Mouse (Mus musculus): ENCODE results near the gene Slc7a5. TPM values are rescaled to one million over a fixed set of nuclear protein-coding genes. Genes with fewer than 3 reads are reported as not detected.

Slc7a5 gene
- polyA plus RNA-seq, 1 experiment from 2014 or later: 26.4 TPM

DNA sequence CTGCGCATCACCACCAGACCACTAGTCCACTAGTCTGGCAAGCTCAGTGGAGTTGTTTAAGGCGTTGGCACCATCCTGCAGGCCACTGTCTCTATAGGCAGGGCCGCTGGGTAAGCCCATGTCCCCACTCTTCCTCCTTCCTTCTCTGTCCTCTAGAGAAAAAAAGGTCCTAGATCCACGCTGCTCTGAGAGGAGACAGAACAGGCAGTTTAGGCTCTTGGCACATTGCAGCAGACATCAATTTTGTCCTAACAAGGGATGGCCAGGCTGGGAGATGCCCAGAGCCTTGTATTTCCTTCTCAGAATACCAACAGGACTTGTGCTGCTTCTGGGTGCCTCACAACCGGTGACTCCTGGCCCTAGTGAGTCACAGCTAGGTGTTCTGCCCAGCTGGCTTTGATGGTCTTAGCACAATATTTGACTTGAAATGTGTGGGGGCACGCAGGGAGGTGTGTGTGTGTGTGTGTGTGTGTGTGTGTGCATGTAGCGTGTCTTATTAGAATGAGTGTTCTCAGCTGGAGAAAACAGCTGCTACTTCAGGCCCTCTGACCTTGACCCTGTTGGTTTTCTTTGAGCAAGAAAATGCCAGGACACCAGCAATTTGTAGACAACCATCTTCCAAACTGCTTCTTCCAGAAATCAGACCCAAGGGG, 29.5 kb downstream of the Slc7a5 start:
- Histone ChIP-seq H3K36me3 (ENCODE audit: control insufficient read depth, insufficient read depth, low read length) (peaks cover 15% of the 10 kb centered on the region), H3K4me2 (ENCODE audit: low read length) (no peak overlapping the region), H3K27me3 (replicated peaks; ENCODE audit: control insufficient read depth, insufficient read depth, low read length) (no peaks in the 10 kb centered on the region), H3K9ac (ENCODE audit: low read length) (no peak overlapping the region), H3K9me3 (ENCODE audit: control insufficient read depth, low read length) (no peaks in the 10 kb centered on the region), H3K4me1 (replicated peaks; ENCODE audit: control insufficient read depth, insufficient read depth, low read length) (peaks cover 18% of the 10 kb centered on the region), H3K4me3 (ENCODE audit: low read depth, low read length) (no peak overlapping the region), H3K27ac (ENCODE audit: low read depth) (no peak overlapping the region)
- DNase-seq (ENCODE audit: low spot score): no peak
- WGBS: 83% methylated on average over 7 of the region's 7 CpGs
- ATAC-seq (replicated peaks; ENCODE audit: low FRiP score, low TSS enrichment, low read depth): no peak

DNA sequence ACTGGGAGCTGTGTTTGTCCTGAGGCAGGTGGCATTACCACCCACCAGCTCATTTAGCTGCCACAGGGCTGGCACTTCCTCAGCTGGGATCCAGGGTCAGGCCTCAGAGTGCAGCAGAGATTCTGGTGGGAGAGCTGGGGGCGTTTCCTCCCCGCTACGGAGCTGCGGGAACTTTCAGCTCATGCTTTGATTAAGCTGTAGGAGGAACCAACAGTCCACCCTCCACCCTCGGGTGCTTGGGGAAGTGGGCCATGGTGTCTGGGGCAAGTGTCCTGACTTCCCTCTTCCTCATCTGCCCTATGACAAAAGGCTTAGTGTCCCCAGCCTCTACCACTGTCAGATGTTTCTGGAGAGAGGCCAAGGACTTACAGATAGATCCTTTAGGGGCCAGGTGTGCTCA, 30.3 kb downstream of the Slc7a5 start:
- ATAC-seq (replicated peaks; ENCODE audit: low FRiP score, low TSS enrichment, low read depth): no peak
- peaks cover 8% of the 10 kb centered on the region; the same call in 1 of the 2 replicates for H3K36me3 ChIP-seq (ENCODE audit: control insufficient read depth, insufficient read depth, low read length)
- WGBS: 63% methylated on average over 5 of the region's 5 CpGs

DNA sequence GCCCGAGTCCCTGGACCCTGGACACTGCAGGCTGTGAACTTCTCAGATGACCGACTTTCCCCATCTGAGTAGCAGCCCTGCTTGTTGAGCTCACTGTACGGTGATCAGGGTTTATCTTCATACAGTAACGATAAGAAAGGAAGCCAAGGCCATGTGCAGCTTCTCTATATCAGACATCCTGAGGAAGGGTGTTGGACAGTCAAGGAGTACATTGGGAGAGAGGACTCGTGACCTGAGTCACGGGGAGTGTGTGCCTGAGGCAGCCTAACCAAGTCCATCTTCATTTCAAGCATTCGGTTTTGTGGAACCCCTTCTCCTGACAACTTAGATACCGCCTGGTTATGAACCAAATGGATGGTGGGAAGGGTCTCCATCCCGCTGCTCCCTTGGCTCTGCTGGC, 32.0 kb downstream of the Slc7a5 start:
- Histone ChIP-seq H3K4me1 (replicated peaks; ENCODE audit: control insufficient read depth, insufficient read depth, low read length) (peaks cover 29% of the 10 kb centered on the region), H3K4me3 (ENCODE audit: low read depth, low read length) (no peak overlapping the region), H3K27me3 (replicated peaks; ENCODE audit: control insufficient read depth, insufficient read depth, low read length) (no peaks in the 10 kb centered on the region), H3K27ac (ENCODE audit: low read depth) (peak overlapping the region; percentile 34), H3K4me2 (ENCODE audit: low read length) (no peak overlapping the region), H3K9ac (ENCODE audit: low read length) (no peak overlapping the region), H3K36me3 (ENCODE audit: control insufficient read depth, insufficient read depth, low read length) (no peaks in the 10 kb centered on the region), H3K9me3 (ENCODE audit: control insufficient read depth, low read length) (no peaks in the 10 kb centered on the region)
- DNase-seq (ENCODE audit: low spot score) (no peak), ATAC-seq (replicated peaks; ENCODE audit: low FRiP score, low TSS enrichment, low read depth) (no peak)
- WGBS: 69% methylated on average over 9 of the region's 9 CpGs

More for the DNA sequence above, 30.3 kb downstream of the Slc7a5 start:
- H3K9ac ChIP-seq (ENCODE audit: low read length): no peak overlapping the region
- no peak for DNase-seq (ENCODE audit: low spot score)
- no peaks in the 10 kb centered on the region for H3K9me3 ChIP-seq (ENCODE audit: control insufficient read depth, low read length)
- no peak overlapping the region for H3K4me2 ChIP-seq (ENCODE audit: low read length)
- no peak overlapping the region for H3K4me3 ChIP-seq (ENCODE audit: low read depth, low read length)
- H3K27me3 ChIP-seq (replicated peaks; ENCODE audit: control insufficient read depth, insufficient read depth, low read length): no peaks in the 10 kb centered on the region
- no peak overlapping the region for H3K27ac ChIP-seq (ENCODE audit: low read depth)
- H3K4me1 ChIP-seq (replicated peaks; ENCODE audit: control insufficient read depth, insufficient read depth, low read length): peaks cover 24% of the 10 kb centered on the region

DNA sequence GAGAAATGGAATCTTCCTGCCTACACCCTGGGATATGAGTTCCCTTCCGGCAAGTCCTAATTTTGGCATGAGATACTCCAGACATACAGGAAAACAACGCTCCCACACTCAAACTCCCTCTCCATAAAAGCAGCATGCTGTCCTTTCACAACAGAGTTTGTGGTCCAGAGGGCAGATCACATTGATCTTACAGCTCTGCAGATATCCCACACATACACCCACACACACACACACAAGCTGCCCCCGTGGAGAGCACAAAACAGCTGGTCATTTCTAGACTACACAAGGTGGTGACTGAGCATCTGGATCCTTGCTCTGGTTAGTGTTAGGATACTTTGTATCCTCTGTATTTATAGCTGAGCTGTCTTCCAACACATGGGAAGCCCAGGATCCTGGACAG, 32.4 kb downstream of the Slc7a5 start:
- no peaks in the 10 kb centered on the region for H3K27me3 ChIP-seq (replicated peaks; ENCODE audit: control insufficient read depth, insufficient read depth, low read length)
- DNase-seq (ENCODE audit: low spot score) (no peak), ATAC-seq (replicated peaks; ENCODE audit: low FRiP score, low TSS enrichment, low read depth) (peak; percentile 28; the same call in 1 of the 2 replicates)
- H3K4me2 ChIP-seq (ENCODE audit: low read length): no peak overlapping the region
- H3K36me3 ChIP-seq (ENCODE audit: control insufficient read depth, insufficient read depth, low read length): no peaks in the 10 kb centered on the region
- peaks cover 29% of the 10 kb centered on the region for H3K4me1 ChIP-seq (replicated peaks; ENCODE audit: control insufficient read depth, insufficient read depth, low read length)
- 38% methylated on average over 3 of the region's 3 CpGs for WGBS
- no peaks in the 10 kb centered on the region for H3K9me3 ChIP-seq (ENCODE audit: control insufficient read depth, low read length)
- H3K27ac ChIP-seq (ENCODE audit: low read depth): peak overlapping the region; percentile 34
- no peak overlapping the region for H3K4me3 ChIP-seq (ENCODE audit: low read depth, low read length)
- H3K9ac ChIP-seq (ENCODE audit: low read length): no peak overlapping the region

DNA sequence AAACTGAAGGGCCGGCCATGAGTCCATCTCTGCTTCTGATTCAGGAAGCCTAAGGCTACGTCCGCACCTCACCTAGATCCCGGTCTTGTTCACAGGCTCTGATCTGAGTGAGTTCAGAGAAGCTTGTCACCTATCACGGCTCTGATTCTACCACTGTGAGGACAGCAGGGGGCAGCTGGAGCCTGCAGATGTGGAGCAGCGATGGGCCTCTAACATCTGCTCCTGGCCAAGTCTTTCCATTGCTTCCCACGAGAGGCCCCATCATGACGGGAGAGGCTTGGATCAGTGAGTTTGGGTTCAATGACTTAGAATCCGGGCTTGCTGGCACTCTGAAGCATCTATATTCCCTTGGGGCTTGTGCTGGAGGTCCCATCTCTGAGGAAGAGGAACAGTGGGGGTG, 33.5 kb downstream of the Slc7a5 start:
- H3K4me2 ChIP-seq (ENCODE audit: low read length): no peak overlapping the region
- DNase-seq (ENCODE audit: low spot score) (peak; percentile 79), ATAC-seq (replicated peaks; ENCODE audit: low FRiP score, low TSS enrichment, low read depth) (peak; percentile 53)
- H3K9me3 ChIP-seq (ENCODE audit: control insufficient read depth, low read length): no peaks in the 10 kb centered on the region
- no peaks in the 10 kb centered on the region for H3K36me3 ChIP-seq (ENCODE audit: control insufficient read depth, insufficient read depth, low read length)
- peaks cover 29% of the 10 kb centered on the region for H3K4me1 ChIP-seq (replicated peaks; ENCODE audit: control insufficient read depth, insufficient read depth, low read length)
- H3K27ac ChIP-seq (ENCODE audit: low read depth): peak overlapping the region; percentile 34; the same call in 1 of the 2 replicates
- H3K9ac ChIP-seq (ENCODE audit: low read length): no peak overlapping the region
- no peak overlapping the region for H3K4me3 ChIP-seq (ENCODE audit: low read depth, low read length)
- no peaks in the 10 kb centered on the region for H3K27me3 ChIP-seq (replicated peaks; ENCODE audit: control insufficient read depth, insufficient read depth, low read length)
- WGBS: 44% methylated on average over 9 of the region's 9 CpGs

DNA sequence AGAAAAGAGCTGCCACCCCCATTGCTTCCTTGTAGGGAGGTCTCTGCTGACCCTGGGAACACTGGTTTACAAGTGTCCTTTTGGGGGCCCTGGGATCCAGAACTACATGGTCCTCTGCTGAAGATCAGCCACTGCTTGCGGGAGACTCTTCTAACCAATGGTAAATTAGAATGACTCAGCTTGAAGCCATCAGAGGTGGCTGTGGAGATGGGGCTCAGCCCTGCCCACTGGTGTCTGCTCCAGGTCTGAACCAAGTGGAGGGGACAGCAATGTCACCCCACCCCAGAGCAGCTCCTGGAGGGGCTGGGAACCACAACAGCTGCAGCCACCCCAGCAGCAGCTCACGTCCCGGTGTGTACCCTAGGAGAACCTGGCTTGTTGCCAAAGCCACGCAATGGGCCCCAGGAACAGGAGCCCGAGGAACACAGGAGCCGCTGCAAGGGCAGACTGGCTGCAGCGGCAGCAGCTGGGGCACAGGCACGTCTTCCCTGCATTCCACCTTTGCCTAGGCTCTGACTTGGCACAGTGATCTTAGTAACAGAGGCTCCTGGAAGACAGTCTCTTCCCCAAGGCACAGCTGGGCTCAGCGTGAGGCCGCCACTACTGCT, 35.6 kb downstream of the Slc7a5 start:
- Histone ChIP-seq H3K27me3 (replicated peaks; ENCODE audit: control insufficient read depth, insufficient read depth, low read length) (no peaks in the 10 kb centered on the region), H3K4me3 (ENCODE audit: low read depth, low read length) (no peak overlapping the region), H3K9ac (ENCODE audit: low read length) (no peak overlapping the region), H3K4me2 (ENCODE audit: low read length) (no peak overlapping the region), H3K27ac (ENCODE audit: low read depth) (no peak overlapping the region), H3K9me3 (ENCODE audit: control insufficient read depth, low read length) (no peaks in the 10 kb centered on the region), H3K36me3 (ENCODE audit: control insufficient read depth, insufficient read depth, low read length) (no peaks in the 10 kb centered on the region), H3K4me1 (replicated peaks; ENCODE audit: control insufficient read depth, insufficient read depth, low read length) (peaks cover 29% of the 10 kb centered on the region)
- DNase-seq (ENCODE audit: low spot score): peak; percentile 61
- WGBS: 19% methylated on average over 10 of the region's 10 CpGs
- 0 out of 2 replicates have a peak, but pooled peaks have one; percentile 13 for ATAC-seq (replicated peaks; ENCODE audit: low FRiP score, low TSS enrichment, low read depth)

DNA sequence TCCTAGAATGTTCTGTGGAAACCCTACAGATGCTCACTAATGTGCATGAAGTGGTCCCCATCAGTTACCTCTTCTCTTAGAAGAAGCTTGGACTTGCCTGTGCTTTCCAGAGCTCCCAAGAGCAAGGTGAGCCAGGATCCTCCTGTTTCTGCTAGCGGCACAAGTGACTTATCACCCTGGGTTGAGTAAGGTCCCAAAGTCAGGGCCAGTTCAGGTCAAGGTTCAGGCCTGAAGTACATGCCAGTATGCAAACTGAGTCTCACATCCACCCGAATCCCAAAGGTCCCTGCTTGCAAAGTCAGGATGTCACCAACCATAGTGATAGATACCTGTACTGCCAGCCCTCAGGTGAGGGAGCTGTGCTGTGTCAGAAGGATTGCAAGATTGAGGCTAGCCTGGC, 37.3 kb downstream of the Slc7a5 start:
- Histone ChIP-seq H3K36me3 (ENCODE audit: control insufficient read depth, insufficient read depth, low read length) (no peaks in the 10 kb centered on the region), H3K4me3 (ENCODE audit: low read depth, low read length) (no peak overlapping the region), H3K27ac (ENCODE audit: low read depth) (no peak overlapping the region), H3K9me3 (ENCODE audit: control insufficient read depth, low read length) (no peaks in the 10 kb centered on the region), H3K27me3 (replicated peaks; ENCODE audit: control insufficient read depth, insufficient read depth, low read length) (no peaks in the 10 kb centered on the region), H3K9ac (ENCODE audit: low read length) (no peak overlapping the region), H3K4me2 (ENCODE audit: low read length) (no peak overlapping the region), H3K4me1 (replicated peaks; ENCODE audit: control insufficient read depth, insufficient read depth, low read length) (peaks cover 22% of the 10 kb centered on the region)
- DNase-seq (ENCODE audit: low spot score) (no peak), ATAC-seq (replicated peaks; ENCODE audit: low FRiP score, low TSS enrichment, low read depth) (no peak)
- 86% methylated on average over 2 of the region's 2 CpGs for WGBS

DNA sequence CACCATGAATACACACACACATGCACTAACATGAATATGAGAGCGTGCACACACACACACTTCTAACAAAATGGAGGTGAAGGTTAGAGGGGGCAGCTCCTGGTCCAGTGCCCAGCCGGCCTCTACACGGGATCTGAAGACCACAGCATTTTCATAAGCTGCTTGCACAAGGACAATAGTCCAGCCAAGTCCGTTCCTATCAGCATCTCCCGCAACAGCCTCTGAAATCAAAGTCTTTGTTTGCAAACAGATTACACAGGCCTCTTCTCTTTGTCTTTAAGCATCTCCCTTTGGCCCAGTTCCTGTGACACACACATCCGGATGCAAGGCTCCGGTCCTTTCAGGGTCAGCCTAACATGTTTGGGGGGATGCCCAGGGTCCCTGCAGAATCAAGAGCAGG, 38.6 kb downstream of the Slc7a5 start:
- Histone ChIP-seq H3K9ac (ENCODE audit: low read length) (no peak overlapping the region), H3K4me2 (ENCODE audit: low read length) (no peak overlapping the region), H3K4me3 (ENCODE audit: low read depth, low read length) (no peak overlapping the region), H3K9me3 (ENCODE audit: control insufficient read depth, low read length) (no peaks in the 10 kb centered on the region), H3K36me3 (ENCODE audit: control insufficient read depth, insufficient read depth, low read length) (no peaks in the 10 kb centered on the region), H3K27me3 (replicated peaks; ENCODE audit: control insufficient read depth, insufficient read depth, low read length) (no peaks in the 10 kb centered on the region), H3K27ac (ENCODE audit: low read depth) (no peak overlapping the region), H3K4me1 (replicated peaks; ENCODE audit: control insufficient read depth, insufficient read depth, low read length) (peaks cover 11% of the 10 kb centered on the region)
- DNase-seq (ENCODE audit: low spot score) (no peak), ATAC-seq (replicated peaks; ENCODE audit: low FRiP score, low TSS enrichment, low read depth) (no peak)
- 87% methylated on average over 7 of the region's 7 CpGs for WGBS

DNA sequence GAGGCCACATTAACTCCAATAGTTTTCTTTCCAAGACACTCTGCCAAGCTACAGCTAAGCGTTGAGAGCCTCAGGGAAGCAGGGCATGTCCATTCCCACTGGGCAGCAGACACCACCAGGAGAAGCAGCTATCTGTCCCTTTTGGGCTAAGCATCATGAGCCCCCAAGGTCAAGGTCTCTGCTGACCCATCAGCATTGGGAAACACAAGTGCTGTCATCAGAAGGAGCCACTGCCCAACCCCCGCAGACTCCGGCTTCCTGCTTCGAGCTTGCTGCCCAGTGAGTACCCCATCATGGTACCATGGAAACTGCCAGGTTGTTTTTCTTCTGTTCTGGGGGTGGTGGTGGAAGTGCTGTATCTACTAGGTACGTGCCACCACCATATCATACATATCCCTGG, 39.3 kb downstream of the Slc7a5 start:
- no peak for DNase-seq (ENCODE audit: low spot score)
- H3K4me2 ChIP-seq (ENCODE audit: low read length): no peak overlapping the region
- no peak overlapping the region for H3K4me3 ChIP-seq (ENCODE audit: low read depth, low read length)
- no peaks in the 10 kb centered on the region for H3K9me3 ChIP-seq (ENCODE audit: control insufficient read depth, low read length)
- H3K27me3 ChIP-seq (replicated peaks; ENCODE audit: control insufficient read depth, insufficient read depth, low read length): no peaks in the 10 kb centered on the region
- no peaks in the 10 kb centered on the region for H3K36me3 ChIP-seq (ENCODE audit: control insufficient read depth, insufficient read depth, low read length)
- H3K4me1 ChIP-seq (replicated peaks; ENCODE audit: control insufficient read depth, insufficient read depth, low read length): peaks cover 11% of the 10 kb centered on the region
- ATAC-seq (replicated peaks; ENCODE audit: low FRiP score, low TSS enrichment, low read depth): no peak
- no peak overlapping the region for H3K9ac ChIP-seq (ENCODE audit: low read length)
- no peak overlapping the region for H3K27ac ChIP-seq (ENCODE audit: low read depth)
- WGBS: 89% methylated on average over 5 of the region's 5 CpGs
